Comparison of ENCODE assay signal across 19 mouse cellular contexts in the genomic region with DNA sequence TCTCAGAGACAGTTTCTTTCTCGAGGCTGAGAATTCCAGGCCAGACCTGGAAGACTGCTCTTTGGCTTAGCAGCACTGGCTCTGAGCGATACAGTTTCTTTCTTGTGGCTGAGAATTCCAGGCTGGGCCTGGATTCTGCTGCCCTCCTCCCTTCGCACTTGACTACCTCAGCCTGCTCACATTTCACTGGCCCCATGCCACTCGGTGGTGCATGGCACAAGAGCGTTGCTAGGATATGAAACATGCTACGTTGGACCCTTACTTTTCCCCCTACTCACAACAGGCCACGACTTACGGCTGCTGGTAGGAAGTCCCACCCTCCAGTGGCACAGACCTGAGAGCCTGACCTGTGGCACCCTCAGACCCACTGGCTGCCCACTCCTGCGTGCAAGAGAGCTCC. TPM values are rescaled to one million over a fixed set of nuclear protein-coding genes. Genes with fewer than 3 reads are reported as not detected.
A peak's percentile ranks its signal among the peaks of the same experiment; 100 is the strongest.
DNase-seq lines count a peak whose midpoint lies in the region; ATAC-seq and TF ChIP-seq lines count a peak whose summit lies in the region.
"Had no signal": no experiment of that assay in that cellular context is flagged by ENCODE, and none has a peak within 500 bp of the region (broad histone marks: within the 10 kb centered on the region; RNA-seq: fewer than 3 reads in every experiment).

No protein-coding gene starts in this region.

- H3K9ac ChIP-seq in heart, adult 2 months (ENCODE audit: low read depth, low read length) = no peak overlapping the region
- no peak overlapping the region for H3K9ac ChIP-seq in limb, embryonic 12.5 days (replicated peaks)
- H3K9ac ChIP-seq: heart, embryonic 15.5 days; hindbrain, embryonic 12.5 days; liver, embryonic 15.5 days had no signal

- H3K4me1 ChIP-seq in heart, adult 2 months (ENCODE audit: control insufficient read depth, insufficient read depth, low read length) = no peaks in the 10 kb centered on the region
- no peaks in the 10 kb centered on the region for H3K4me1 ChIP-seq in limb, embryonic 12.5 days (replicated peaks)
- H3K4me1 ChIP-seq in limb, embryonic 10.5 days = no peaks in the 10 kb centered on the region
- H3K4me1 ChIP-seq: heart, embryonic 15.5 days; liver, embryonic 15.5 days had no signal

- no peak overlapping the region for H3K4me2 ChIP-seq in limb, embryonic 12.5 days
- H3K4me2 ChIP-seq: heart, embryonic 15.5 days; hindbrain, embryonic 12.5 days; liver, embryonic 15.5 days had no signal

- H3K4me3 ChIP-seq in heart, adult 2 months = no peak overlapping the region
- H3K4me3 ChIP-seq in limb, embryonic 12.5 days (replicated peaks) = no peak overlapping the region
- no peak overlapping the region for H3K4me3 ChIP-seq in limb, embryonic 10.5 days
- H3K4me3 ChIP-seq: heart, embryonic 15.5 days; hindbrain, embryonic 12.5 days; liver, embryonic 15.5 days had no signal

- H3K9me3 ChIP-seq in limb, embryonic 12.5 days = no peaks in the 10 kb centered on the region
- no peaks in the 10 kb centered on the region for H3K9me3 ChIP-seq in limb, embryonic 10.5 days (replicated peaks)
- H3K9me3 ChIP-seq: heart, embryonic 15.5 days; hindbrain, embryonic 12.5 days; liver, embryonic 15.5 days had no signal

- no peak for TF ChIP-seq POLR2A in heart, adult 2 months (IDR thresholded peaks at IDR 0.05; ENCODE audit: insufficient read depth, low read depth, low read length)

- no peaks in the 10 kb centered on the region for H3K36me3 ChIP-seq in heart, adult 2 months (ENCODE audit: control insufficient read depth, insufficient read depth, low read length)
- no peaks in the 10 kb centered on the region for H3K36me3 ChIP-seq in limb, embryonic 12.5 days
- no peaks in the 10 kb centered on the region for H3K36me3 ChIP-seq in limb, embryonic 10.5 days
- H3K36me3 ChIP-seq: heart, embryonic 15.5 days; hindbrain, embryonic 12.5 days; liver, embryonic 15.5 days had no signal

- H3K79me2 ChIP-seq in heart, adult 2 months (replicated peaks; ENCODE audit: control insufficient read depth, insufficient read depth, low read length) = no peaks in the 10 kb centered on the region

- no peak for TF ChIP-seq CTCF in heart, adult 2 months (IDR thresholded peaks at IDR 0.05)

- H3K27me3 ChIP-seq in heart, adult 2 months (ENCODE audit: control insufficient read depth, insufficient read depth, low read length) = no peaks in the 10 kb centered on the region
- H3K27me3 ChIP-seq in limb, embryonic 12.5 days = no peaks in the 10 kb centered on the region
- H3K27me3 ChIP-seq in limb, embryonic 10.5 days (ENCODE audit: low read depth, poor library complexity, severe bottlenecking) = no peaks in the 10 kb centered on the region
- H3K27me3 ChIP-seq: heart, embryonic 15.5 days; hindbrain, embryonic 12.5 days; liver, embryonic 15.5 days had no signal

- H3K27ac ChIP-seq in heart, adult 2 months = no peak overlapping the region
- 0 out of 2 replicates have a peak overlapping the region, but pooled peaks have one; percentile 35 for H3K27ac ChIP-seq in limb, embryonic 12.5 days
- no peak overlapping the region for H3K27ac ChIP-seq in limb, embryonic 10.5 days
- H3K27ac ChIP-seq: heart, embryonic 15.5 days; hindbrain, embryonic 12.5 days; liver, embryonic 15.5 days had no signal

- no peak for TF ChIP-seq EP300 in heart, adult 2 months (IDR thresholded peaks at IDR 0.05; ENCODE audit: insufficient read depth, low read depth, low read length)

- peak; percentile 20 to 37 for DNase-seq in cerebellum, postnatal 10 days
- no peak for DNase-seq in cerebellum, adult 11-12 months
- DNase-seq in heart, adult 11 months = peak; percentile 76
- DNase-seq in heart, adult 2 months = no peak
- no peak for DNase-seq in limb, embryonic 10.5 days (ENCODE audit: low spot score)
- peak; percentile 13 for DNase-seq in kidney, postnatal 10 days
- DNase-seq: adrenal gland, postnatal 36 days; right cerebral cortex, postnatal 14 days; thymus, postnatal 4 days had no signal

- no peak for ATAC-seq in limb, embryonic 12.5 days (ENCODE audit: insufficient number of reproducible peaks, insufficient read depth, low FRiP score, low TSS enrichment, low read depth)
- ATAC-seq in activated CD4-positive, CD25-positive, alpha-beta regulatory T cell, adult 4 months = no peak
- ATAC-seq: intestine, postnatal 0 days had no signal

- intact Hi-C loops in heart, adult 2 months (cut with DNase I) = no loop called here

- WGBS in heart, adult 2 months = 74% methylated on average over 9 of the region's 9 CpGs
- WGBS in limb, embryonic 12.5 days = 76% methylated on average over 9 of the region's 9 CpGs
- WGBS in limb, embryonic 10.5 days = 84% methylated on average over 9 of the region's 9 CpGs

RNA-seq across cellular contexts. Expression of gene Ins2, which starts 46.5 kb away (rescaled TPM):
- total RNA-seq in heart, adult 2 months (2021) = not detected
- not detected in 2 replicates for polyA plus RNA-seq in heart, adult 2 months (2012; rRNA removed)
- polyA plus RNA-seq in limb, embryonic 12.5 days (2016; fragmentation: Nextera tagmentation; extraction: Ambion mirVana) = not detected in 2 replicates
- not detected in 2 replicates for polyA plus RNA-seq in limb, embryonic 10.5 days (2016; fragmentation: Nextera tagmentation; extraction: Ambion mirVana)
- not detected for polyA plus RNA-seq in activated CD4-positive, CD25-positive, alpha-beta regulatory T cell, adult 4 months (2017; shearing (Covaris generic))
- total RNA-seq: adrenal gland, postnatal 36 days; common myeloid progenitor, adult 5-6 weeks; granulocyte monocyte progenitor cell, adult 5-6 weeks; layer of hippocampus, postnatal 14 days; left cerebral cortex, postnatal 25 days had no signal
- polyA plus RNA-seq: hindbrain, embryonic 12.5 days had no signal

Comparison
In these comparisons a context has a peak if more than half of its experiments do, and no peak if none do; other contexts are left out.
1. DNase-seq: peak in cerebellum, postnatal 10 days (2 of 2), heart, adult 11 months (single experiment) and kidney, postnatal 10 days (single experiment); none in cerebellum, adult 11-12 months (single experiment), heart, adult 2 months (0 of 2) and limb, embryonic 10.5 days (single experiment).